Comparison of ENCODE assay signal across 9 mouse cellular contexts in the genomic region with DNA sequence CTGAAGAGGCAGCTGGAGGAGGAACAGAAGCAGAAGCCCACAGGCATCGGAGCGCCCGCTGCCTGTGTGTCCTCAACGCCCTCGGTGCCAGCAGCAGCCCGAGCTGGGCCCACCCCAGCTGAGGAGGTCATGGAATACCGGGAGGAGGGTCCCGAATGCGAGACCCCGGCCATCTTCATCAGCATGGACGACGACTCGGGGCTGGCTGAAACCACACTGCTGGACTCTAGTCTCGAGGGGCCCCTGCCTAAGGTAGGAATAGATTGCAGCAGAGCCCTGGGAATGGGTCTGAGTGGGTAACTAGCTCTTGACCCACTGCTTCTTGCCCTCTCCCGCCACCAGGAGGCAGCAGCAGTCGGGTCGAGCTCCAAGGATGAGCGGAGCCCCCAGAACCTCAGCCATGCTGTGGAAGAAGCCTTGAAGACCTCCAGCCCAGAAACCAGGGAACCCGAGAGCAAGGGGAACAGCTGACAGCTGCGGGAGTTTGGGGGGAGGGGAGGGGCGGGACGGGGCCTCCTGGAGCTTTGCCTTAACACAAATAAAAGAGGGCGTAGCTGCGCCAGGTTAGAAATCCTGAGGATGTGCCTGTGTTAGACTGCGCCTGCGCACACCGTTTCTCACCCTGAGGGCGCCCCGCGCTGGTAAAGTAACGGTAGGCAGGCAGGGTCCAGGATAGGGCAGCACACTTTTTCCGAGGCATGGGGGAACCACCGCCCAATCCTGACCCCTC. TPM values are rescaled to one million over a fixed set of nuclear protein-coding genes. Genes with fewer than 3 reads are reported as not detected.
DNase-seq lines count a peak whose midpoint lies in the region; ATAC-seq lines count a peak whose summit lies in the region.
"Had no signal": no experiment of that assay in that cellular context is flagged by ENCODE, and none has a peak within 500 bp of the region (broad histone marks: within the 10 kb centered on the region; RNA-seq: fewer than 3 reads in every experiment).

Gene Rsph6a (plus strand): TSS at position 644 of the 730 bp plus-strand sequence.

- H3K9ac ChIP-seq in embryonic facial prominence, embryonic 15.5 days: no peak within 1 kb of the TSS

- DNase-seq in left cerebral cortex, postnatal 4 days: peak; percentile 79
- no peak for DNase-seq in left cerebral cortex, postnatal 25 days (ENCODE audit: low spot score in 2 of 2)
- DNase-seq in brain, adult 2 months (ENCODE audit: low read depth, low spot score): peak; percentile 73
- DNase-seq in induced T-regulatory cell, adult 2 months (ENCODE audit: low read depth): peak; percentile 12
- DNase-seq in testis, postnatal 14 days (ENCODE audit: low spot score): peak; percentile 72
- DNase-seq in adipocyte (ENCODE audit: low spot score): no peak

- 30% methylated on average over 33 of the region's 33 CpGs for WGBS in embryonic facial prominence, embryonic 15.5 days

- H3K36me3 ChIP-seq in embryonic facial prominence, embryonic 15.5 days: peaks cover 41% of the 10 kb centered on the region

- no peaks in the 10 kb centered on the region for H3K9me3 ChIP-seq in embryonic facial prominence, embryonic 15.5 days (replicated peaks)

- H3K4me1 ChIP-seq in embryonic facial prominence, embryonic 15.5 days: peaks cover 12% of the 10 kb centered on the region

- intact Hi-C loops in left cerebral cortex, postnatal 4 days (cut with DNase I): no loop called here
- intact Hi-C loops in left cerebral cortex, postnatal 25 days (cut with DNase I): no loop called here

- H3K4me2 ChIP-seq in embryonic facial prominence, embryonic 15.5 days (replicated peaks): peak within 1 kb of the TSS; percentile 28

- no peaks in the 10 kb centered on the region for H3K27me3 ChIP-seq in embryonic facial prominence, embryonic 15.5 days

- no peak within 1 kb of the TSS for H3K4me3 ChIP-seq in embryonic facial prominence, embryonic 15.5 days (replicated peaks)

- ATAC-seq in embryonic facial prominence, embryonic 15.5 days (ENCODE audit: insufficient number of reproducible peaks, low FRiP score, low TSS enrichment, low read depth): peak; percentile 22; the same call in 1 of the 2 replicates
- peak; percentile 36; the same call in 1 of the 2 replicates for ATAC-seq in megakaryocyte progenitor cell, adult 5-6 weeks (replicated peaks; ENCODE audit: poor library complexity)

- no peak within 1 kb of the TSS for H3K27ac ChIP-seq in embryonic facial prominence, embryonic 15.5 days (replicated peaks)

RNA-seq across cellular contexts. Expression of gene Rsph6a, which starts in this region (rescaled TPM):
- under 1 TPM; 0.30 to 0.46 TPM for total RNA-seq in left cerebral cortex, postnatal 4 days (2021)
- total RNA-seq in left cerebral cortex, postnatal 25 days (2021): under 1 TPM; 0.14 to 0.30 TPM
- polyA plus RNA-seq in embryonic facial prominence, embryonic 15.5 days (2015; fragmentation: Nextera tagmentation; extraction: Ambion mirVana): not detected in 2 replicates
- not detected in 2 replicates for total RNA-seq in megakaryocyte progenitor cell, adult 5-6 weeks (2015)
- 0.61 TPM in 1 of 2 replicates, not detected in the other for total RNA-seq in megakaryocyte progenitor cell, adult 5-6 weeks (2017)
- total RNA-seq: heart, adult 18-20 months had no signal

Comparison
In these comparisons a context has a peak if more than half of its experiments do, and no peak if none do; other contexts are left out.
1. Peak in DNase-seq in left cerebral cortex, postnatal 4 days; RNA of the gene not detected or under 1 TPM.
2. Peak in ATAC-seq and H3K4me2 ChIP-seq in embryonic facial prominence, embryonic 15.5 days; RNA of the gene not detected or under 1 TPM.
3. Peak in ATAC-seq in megakaryocyte progenitor cell, adult 5-6 weeks; RNA of the gene not detected or under 1 TPM.
4. DNase-seq: peak in brain, adult 2 months (single experiment), induced T-regulatory cell, adult 2 months (single experiment) and testis, postnatal 14 days (single experiment); none in left cerebral cortex, postnatal 25 days (0 of 2) and adipocyte (single experiment).